Mouse (Mus musculus) cerebellum, adult 2 months (tissue): Measurements from ENCODE around the gene Nim1k.

Source experiments
- CTCF ChIP-seq: fragments of 200-500 bp; IDR thresholded peaks from 2 replicates; pipeline ENCODE4 v1.5.1; 2011; ENCODE audit warnings: low read depth, mild to moderate bottlenecking, control low read depth, low read length, moderate library complexity, borderline replicate concordance; ENCODE audit not compliant: insufficient read depth
- POLR2A ChIP-seq: fragments of 200-500 bp; IDR thresholded peaks from 2 replicates; pipeline ENCODE4 v1.6.1; 2011; ENCODE audit warnings: low read length, control low read depth, borderline replicate concordance; ENCODE audit not compliant: insufficient read depth

DNA sequence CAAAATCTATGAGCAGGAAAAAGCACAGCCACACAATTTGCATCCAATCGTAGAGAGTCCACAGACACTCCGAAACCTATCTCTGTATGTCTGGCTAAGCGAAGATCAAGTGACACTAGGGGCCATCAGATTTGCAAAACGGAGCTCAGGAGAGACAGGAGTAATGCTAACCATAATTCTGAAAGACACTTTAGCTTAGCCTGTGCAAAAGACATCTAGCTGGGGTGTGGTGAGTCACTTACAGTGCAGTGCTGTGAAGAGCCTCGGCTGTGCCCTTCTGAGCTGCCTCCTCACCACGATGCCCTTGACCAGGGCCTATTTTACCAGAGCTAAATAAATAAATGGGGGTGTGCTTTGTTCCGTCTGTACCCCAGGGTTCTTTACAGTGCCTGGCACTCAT lies 26.3 kb downstream of the Nim1k start:
- TF ChIP-seq POLR2A (no peak), CTCF (no peak)
